Mouse (Mus musculus) erythroid progenitor cell, adult 5-6 weeks (primary cell): Measurements from ENCODE around the gene Dnmt3a. TPM values are rescaled to one million over a fixed set of nuclear protein-coding genes. Genes with fewer than 3 reads are reported as not detected.
"Not testable (repeated sequence)": the region's sequence is repeated elsewhere in the genome, so short reads cannot be mapped to it uniquely, and the experiment has no call there.

Source experiments
- ATAC-seq: replicated peaks from 2 replicates; pipeline ENCODE4 v1.8.0; 2016; ENCODE audit warnings: moderate number of reproducible peaks, mild to moderate bottlenecking, moderate TSS enrichment, inconsistent platforms; ENCODE audit not compliant: poor library complexity, low FRiP score, severe bottlenecking
- total RNA-seq, 2 experiments: library from RNA; stranded (forward) in 1 of 2; stranded (reverse) in 1 of 2; fragments of 150-400 nt in 1 of 2; fragments of 186-747, 209-891 nt in 1 of 2; gene quantifications; 2 replicates each; pipeline versions ENCODE4 v1.2.3 to v1.2.4; 2015 to 2017; ENCODE audit warnings: low replicate concordance in 2 of 2

Gene Dnmt3a
- total RNA-seq, 2 experiments from 2014 or later = 0.83 to 1.3 TPM

GRCm38 (mm10) chr12:3897057-3897545 lies 91.3 kb downstream of the Dnmt3a start:
- no peak for ATAC-seq

- ATAC-seq = no peak
These were observed 93.0 kb downstream of the Dnmt3a start for GRCm38 (mm10) chr12:3898811-3899210.

- no peak for ATAC-seq
These were observed 99.6 kb downstream of the Dnmt3a start for GRCm38 (mm10) chr12:3905436-3905835.

GRCm38 (mm10) chr12:3906308-3906707 lies 100.5 kb downstream of the Dnmt3a start:
- ATAC-seq = no peak

- ATAC-seq = no peak
These were observed 101.2 kb downstream of the Dnmt3a start for GRCm38 (mm10) chr12:3907008-3907407.

GRCm38 (mm10) chr12:3907418-3907817 lies 101.6 kb downstream of the Dnmt3a start:
- ATAC-seq = no peak

- ATAC-seq = no peak
These were observed 104.8 kb downstream of the Dnmt3a start for GRCm38 (mm10) chr12:3910466-3911093.

GRCm38 (mm10) chr12:3911831-3912348 lies 106.1 kb downstream of the Dnmt3a start:
- no peak for ATAC-seq

- ATAC-seq = no peak
These were observed 110.0 kb downstream of the Dnmt3a start for GRCm38 (mm10) chr12:3915852-3916251.

- ATAC-seq = no peak
These were observed 112.0 kb downstream of the Dnmt3a start for GRCm38 (mm10) chr12:3917668-3918341.

- ATAC-seq = no peak
These were observed 112.8 kb downstream of the Dnmt3a start for GRCm38 (mm10) chr12:3918577-3918976.

- ATAC-seq = no peak
These were observed 113.6 kb downstream of the Dnmt3a start for GRCm38 (mm10) chr12:3919423-3919822.

- no peak for ATAC-seq
These were observed 120.3 kb downstream of the Dnmt3a start for GRCm38 (mm10) chr12:3926127-3926526.

- ATAC-seq = no peak
These were observed 123.0 kb downstream of the Dnmt3a start for GRCm38 (mm10) chr12:3928841-3929240.

- ATAC-seq = not testable (repeated sequence)
These were observed 124.5 kb downstream of the Dnmt3a start for GRCm38 (mm10) chr12:3930090-3930865.

GRCm38 (mm10) chr12:3942026-3942425 lies 136.2 kb downstream of the Dnmt3a start:
- no peak for ATAC-seq

- no peak for ATAC-seq
These were observed 138.8 kb downstream of the Dnmt3a start for GRCm38 (mm10) chr12:3944454-3945073.

- no peak for ATAC-seq
These were observed 141.7 kb downstream of the Dnmt3a start for GRCm38 (mm10) chr12:3947503-3947902.

GRCm38 (mm10) chr12:3954651-3955050 lies 148.8 kb downstream of the Dnmt3a start, which contains the start of gene Pomc:
TSS of gene Pomc (plus strand) at chr12:3954951.
- no peak for ATAC-seq

- ATAC-seq = no peak
These were observed 149.6 kb downstream of the Dnmt3a start for GRCm38 (mm10) chr12:3955371-3955770.
